Mouse (Mus musculus): ENCODE data around the gene Ten1. TPM values are rescaled to one million over a fixed set of nuclear protein-coding genes. Genes with fewer than 3 reads are reported as not detected.
A peak's percentile ranks its signal among the peaks of the same experiment; 100 is the strongest.

The Ten1 gene
- total RNA-seq (2021): 10 to 100 TPM; 15.5 to 19.3 TPM

DNA sequence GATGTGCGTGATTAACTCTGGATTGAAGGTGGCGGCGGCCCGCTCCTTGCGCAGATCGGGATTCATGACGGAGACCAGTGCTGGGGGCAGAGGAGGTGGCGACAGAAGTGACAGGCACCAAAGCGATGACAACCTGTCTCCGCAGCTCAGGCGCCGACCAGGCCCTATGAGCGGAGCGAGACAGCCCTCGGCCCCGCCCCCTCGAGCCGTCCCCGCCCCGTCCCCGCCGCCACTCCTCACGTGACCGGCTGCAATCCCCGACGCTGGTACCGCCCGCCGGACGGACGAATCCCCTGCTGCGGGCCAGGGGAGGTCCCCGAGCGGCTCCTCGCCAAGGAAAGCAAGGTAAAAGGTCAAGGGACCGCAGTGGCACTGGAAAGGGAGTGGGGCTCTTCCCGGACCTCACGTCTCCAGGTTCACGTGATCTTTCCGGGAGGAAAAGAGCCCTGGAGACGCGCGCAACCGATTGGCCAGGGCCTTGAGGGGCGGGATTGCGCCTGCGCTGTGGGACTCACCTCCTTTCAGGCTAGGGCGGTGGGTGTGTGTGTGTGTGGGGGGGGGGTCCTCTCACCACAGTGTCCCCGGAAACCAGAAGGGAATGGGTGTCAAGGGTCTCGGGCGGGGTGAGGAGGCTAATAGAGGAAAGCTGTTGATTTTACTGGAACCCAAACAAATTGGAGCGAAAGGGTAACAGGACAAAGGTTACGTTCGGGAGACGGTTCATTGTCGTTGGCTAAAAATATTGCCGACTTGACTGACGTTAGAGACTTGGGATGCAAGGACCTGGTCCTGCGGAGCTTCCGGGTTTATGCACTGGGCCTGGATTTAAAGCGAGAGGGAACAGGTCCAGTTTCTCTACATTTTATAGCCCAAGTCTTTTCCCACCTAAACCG, at the start of gene Ten1, which contains the start of gene Acox1:
Gene Ten1 (plus strand): TSS at position 217 of the 893 bp plus-strand sequence.
Gene Acox1 (minus strand): TSS at position 407 of the 893 bp plus-strand sequence.
- DNase-seq (ENCODE audit: low spot score): peak; percentile 97
- intact Hi-C loops (cut with DNase I): no loop called here

DNA sequence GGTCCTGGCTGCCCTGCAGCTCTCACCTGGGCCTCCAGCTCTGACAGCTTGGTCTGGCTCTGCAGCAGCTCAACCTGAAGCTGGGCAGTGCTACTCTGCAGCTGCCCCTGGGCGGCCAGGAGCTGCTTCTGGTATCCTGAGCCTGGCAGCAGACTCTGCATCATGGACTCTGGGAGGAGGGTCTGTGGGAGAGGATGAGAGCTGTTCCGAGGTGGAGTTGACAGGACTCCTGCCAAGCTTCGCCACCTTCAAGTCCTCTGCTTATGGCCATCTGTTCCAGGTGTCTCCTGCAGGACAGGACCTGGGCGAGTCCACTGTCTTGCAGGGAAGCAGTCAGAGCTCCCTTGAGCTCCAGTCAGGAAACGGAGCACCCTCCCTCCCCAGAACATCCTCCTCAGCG, 49.3 kb upstream of the Ten1 start:
- no peak for DNase-seq (ENCODE audit: low spot score)
- intact Hi-C loops (cut with DNase I): loop anchor here (10.0 kb wide), 1 partner anchor 315 kb away; the partner anchor contains the start of gene Qrich2

DNA sequence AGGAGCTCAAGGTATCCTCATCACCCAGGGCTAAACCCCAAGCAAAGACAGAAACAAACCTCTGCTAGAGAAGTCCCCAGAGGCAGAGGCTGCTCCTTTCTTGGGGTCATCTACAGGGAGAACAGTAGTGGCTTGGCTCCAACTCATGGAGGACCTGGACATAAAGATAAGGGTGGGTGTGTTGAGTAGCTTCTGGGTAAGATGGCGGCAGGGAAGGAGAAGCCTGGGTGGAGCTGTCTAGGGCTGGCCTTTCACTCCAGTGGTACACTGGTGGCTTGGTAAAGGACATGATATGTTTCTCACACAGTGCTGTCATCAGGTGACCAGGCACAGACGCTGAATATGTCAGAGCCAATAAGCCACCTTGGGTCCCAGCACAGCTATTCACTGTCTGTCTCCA, 47.7 kb upstream of the Ten1 start:
- DNase-seq (ENCODE audit: low spot score): no peak
- intact Hi-C loops (cut with DNase I): no loop called here

DNA sequence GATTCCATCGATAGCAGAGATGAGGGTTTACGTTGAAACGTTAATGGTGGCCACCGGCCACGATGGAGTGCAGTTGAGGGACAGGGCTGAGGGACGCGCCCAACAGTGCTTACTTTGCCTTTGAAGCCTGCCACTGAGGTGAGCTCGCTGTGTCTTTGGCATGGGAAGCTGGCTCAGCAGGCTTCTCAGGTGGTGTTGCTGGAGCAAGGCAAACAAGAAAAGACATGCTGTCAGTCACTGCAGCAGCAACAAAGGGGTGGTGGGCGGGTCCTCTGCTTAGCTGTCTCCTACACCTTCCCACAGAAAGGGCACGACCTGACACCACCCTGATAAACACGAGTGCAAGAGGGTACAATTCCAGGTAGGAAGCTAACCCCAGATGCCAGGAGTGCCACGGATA, 37.3 kb upstream of the Ten1 start:
- DNase-seq (ENCODE audit: low spot score): no peak
- intact Hi-C loops (cut with DNase I): no loop called here

DNA sequence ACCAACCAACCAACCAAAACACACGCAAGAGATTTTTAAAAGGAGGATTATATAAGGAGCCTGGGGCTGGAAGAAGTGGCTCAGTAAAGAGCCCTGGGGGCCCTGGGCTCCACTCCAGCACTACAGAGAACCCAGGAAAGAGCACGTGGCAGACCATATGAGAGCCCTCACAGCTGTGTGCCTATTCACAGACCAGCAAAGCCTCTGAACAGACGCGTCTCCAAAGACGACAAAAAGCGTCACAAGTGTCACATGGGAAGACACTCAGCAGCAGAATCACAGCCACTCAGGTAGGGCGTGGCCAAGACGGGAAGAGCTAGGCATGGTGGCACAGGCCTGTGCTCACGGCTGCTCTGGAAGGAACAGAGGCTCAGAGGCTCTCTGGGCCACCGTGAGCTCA, 36.5 kb upstream of the Ten1 start:
- intact Hi-C loops (cut with DNase I): no loop called here
- no peak for DNase-seq (ENCODE audit: low spot score)

DNA sequence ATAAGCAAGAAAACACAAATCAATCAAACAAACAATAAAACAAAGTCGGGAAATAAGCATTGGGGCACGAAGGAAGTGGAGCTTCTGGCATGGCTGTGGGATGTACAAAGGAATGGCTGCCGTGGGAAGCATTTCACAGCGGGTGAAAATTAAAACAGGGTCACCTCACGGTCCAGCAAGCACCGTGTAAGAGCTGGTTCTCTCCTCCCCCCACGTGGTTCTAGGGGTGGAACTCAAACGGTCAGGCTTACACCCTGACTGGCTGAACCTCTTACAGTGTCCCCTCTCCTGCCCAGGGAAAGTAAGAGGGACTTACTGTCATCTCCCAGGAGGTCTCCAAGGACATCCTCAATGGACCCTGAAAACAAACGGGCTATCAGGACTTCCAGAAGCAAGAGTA, 35.7 kb upstream of the Ten1 start:
- DNase-seq (ENCODE audit: low spot score): no peak

DNA sequence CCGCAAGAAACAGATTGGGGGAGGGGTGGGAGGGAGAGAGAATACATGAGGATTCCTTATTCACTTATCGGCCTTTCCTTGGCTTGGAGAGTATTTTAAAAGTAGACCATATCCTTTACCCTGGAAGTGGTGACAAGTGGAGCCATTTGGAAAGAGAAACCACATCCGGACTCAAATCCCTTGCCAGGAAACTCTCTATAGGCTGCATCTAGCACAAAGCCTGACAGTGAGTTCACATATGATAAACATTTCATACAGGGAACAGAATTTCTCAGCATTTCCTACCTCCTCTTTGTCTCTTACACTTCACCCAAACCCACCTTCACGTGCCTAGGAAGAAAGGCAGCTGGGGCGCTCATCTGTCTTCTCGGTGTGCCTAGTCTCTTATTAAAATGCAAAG, 31.4 kb upstream of the Ten1 start:
- intact Hi-C loops (cut with DNase I): loop anchor here (2.0 kb wide), 1 partner anchor 52 kb away; no protein-coding TSS in a partner anchor
- DNase-seq (ENCODE audit: low spot score): no peak

More for the DNA sequence above, 35.7 kb upstream of the Ten1 start:
- intact Hi-C loops (cut with DNase I): no loop called here

DNA sequence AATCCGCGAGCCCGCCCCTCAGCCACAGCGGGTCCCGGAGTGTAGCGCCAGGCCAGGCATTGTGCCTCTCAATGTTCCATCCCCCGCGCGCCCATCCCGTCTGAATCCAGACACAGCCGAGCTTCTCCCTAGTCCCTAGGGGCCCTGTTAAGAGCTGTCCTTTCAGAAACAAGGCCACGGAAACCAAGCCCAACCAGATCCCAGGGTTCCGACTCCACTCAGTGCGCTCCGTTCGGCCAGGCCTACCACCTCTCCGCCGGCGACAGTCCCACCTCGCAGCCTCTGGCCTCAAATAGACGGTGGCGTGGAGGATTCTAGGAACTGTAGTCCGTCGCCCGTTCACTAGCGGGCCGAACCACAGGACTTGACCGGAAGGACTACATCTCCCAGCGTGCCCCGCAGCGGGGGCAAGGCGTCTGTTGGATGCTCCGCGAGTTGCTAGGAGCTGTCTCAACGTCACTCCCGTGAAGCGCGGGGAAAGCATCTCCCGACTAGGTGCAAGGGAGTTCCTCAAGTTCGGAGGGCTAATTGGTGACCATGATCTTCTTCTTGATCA, 30.7 kb upstream of the Ten1 start, which contains the start of gene Fbf1:
Gene Fbf1 (minus strand): TSS at position 283 of the 556 bp plus-strand sequence.
- peak; percentile 92 for DNase-seq (ENCODE audit: low spot score)
- intact Hi-C loops (cut with DNase I): loop anchor here (2.0 kb wide), 1 partner anchor 51 kb away; no protein-coding TSS in a partner anchor

DNA sequence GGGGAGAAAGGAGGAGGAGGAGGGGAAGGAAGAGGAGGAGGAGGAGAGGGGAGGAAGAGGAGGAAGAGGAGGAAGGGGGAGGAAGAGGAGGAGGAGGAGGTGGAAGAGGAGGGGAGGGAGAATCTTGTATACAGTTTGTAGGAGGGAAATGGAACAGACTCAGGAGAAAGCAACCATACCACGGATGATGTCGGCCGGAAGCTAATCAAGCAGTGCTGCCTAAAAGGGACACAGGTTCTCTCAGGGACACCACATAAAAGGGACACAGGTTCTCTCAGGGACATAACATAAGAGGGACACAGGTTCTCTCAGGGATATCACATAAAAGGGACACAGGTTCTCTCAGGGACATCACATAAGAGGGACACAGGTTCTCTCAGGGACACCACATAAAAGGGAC, 29.4 kb upstream of the Ten1 start:
- DNase-seq (ENCODE audit: low spot score): no peak
- intact Hi-C loops (cut with DNase I): no loop called here

DNA sequence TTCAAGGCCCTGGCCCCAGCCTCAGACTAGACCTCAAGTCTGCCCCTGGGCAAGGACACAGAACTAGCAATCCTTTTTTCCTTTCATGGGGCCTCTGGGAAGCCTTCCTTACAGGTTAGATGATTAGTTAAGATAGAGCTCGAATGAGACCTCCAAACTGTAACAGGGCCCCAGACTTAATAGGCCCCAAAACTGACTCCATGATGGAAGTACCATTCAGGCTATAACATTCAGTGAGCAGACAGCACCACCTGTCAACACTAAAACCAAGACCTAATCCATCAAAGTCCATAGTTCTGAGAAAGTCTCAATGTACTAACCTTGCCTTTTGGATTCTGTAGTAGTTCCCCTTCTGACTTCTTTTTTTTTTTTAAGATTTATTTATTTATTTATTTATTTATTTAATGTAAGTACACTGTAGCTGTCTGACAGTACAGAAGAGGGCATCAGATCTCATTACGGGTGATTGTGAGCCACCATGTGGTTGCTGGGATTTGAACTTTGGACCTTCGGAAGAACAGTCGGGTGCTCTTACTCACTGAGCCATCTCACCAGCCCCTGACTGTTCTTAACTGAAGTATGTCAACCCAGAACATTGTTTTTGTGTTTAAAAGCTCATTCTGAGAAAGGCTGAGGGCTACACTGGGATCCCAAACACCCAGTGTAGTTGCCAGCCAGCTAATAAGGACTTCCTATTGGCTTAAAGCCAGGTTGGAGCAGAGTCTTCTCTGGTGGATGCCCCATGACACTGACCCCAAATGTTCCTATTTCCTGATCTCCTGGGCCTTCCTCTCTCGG, 28.5 kb upstream of the Ten1 start:
- DNase-seq (ENCODE audit: low spot score): no peak
- intact Hi-C loops (cut with DNase I): no loop called here

DNA sequence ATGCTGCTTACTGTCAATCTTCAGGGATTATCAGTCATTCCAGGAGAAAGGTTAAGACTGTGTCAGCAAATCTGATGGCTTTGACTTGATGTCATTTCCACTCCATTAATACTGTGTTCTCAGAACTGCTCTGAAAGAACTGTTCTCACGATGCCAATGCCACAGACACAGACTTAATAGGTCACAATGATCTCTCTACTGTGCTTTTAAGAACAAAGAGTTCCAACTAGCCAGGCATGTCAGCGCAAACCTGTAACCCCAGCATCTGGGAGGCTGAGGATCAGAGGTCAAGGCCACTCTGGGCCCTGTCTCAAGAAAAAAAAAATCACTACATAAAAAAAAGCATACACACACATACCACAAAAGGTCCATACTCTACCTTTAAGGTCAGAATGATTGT, 26.7 kb upstream of the Ten1 start:
- no peak for DNase-seq (ENCODE audit: low spot score)
- intact Hi-C loops (cut with DNase I): no loop called here

DNA sequence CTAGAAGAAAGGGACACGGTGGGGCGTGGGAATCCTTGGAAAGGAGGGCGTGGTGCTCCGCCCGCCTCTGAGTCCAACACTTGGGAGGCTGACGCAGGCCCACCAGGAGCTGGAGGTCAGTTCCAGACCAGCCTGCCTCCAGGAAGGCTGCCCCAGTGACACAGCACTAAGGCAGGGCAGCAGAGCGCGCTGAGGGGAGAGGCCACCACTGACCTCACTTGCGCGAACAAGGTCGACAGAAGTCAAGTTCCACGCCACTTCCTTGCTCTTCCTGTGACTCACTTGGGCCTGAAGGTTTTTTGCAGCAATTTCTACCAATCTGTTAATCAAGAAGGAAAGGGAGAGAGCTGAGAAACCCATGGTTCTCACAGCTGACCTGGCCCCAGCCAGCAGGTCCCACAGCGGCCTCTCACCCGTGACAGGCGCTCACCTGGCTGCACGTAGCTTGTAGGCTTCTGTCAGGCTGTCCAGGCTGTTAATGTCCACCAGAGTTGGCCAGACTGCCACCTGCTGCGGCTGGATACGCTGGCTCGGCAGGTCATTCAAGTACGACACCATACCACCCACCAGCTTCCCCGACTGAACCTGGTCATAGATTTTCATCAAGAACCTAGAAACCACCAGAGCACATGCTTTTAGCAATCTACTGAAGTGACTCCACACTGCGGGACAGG, 23.7 kb upstream of the Ten1 start:
- DNase-seq (ENCODE audit: low spot score): no peak
- intact Hi-C loops (cut with DNase I): no loop called here

DNA sequence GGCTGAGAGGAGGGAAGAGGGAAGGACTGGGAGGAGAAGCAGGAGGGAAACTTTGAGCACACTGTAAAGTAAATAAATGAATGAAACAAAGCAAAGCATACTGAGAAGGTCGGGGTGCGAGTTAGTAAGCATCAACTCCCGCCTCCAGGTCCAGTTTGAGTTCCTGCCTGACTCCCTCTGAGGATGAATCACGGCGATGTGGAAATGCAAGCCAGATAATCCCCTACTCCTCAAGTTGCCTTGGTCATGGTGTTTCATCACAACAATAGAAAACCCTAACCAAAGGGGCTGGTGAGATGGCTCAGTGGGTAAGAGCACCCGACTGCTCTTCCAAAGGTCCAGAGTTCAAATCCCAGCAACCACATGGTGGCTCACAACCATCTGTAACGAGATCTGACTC, 22.6 kb upstream of the Ten1 start:
- intact Hi-C loops (cut with DNase I): no loop called here
- DNase-seq (ENCODE audit: low spot score): no peak

DNA sequence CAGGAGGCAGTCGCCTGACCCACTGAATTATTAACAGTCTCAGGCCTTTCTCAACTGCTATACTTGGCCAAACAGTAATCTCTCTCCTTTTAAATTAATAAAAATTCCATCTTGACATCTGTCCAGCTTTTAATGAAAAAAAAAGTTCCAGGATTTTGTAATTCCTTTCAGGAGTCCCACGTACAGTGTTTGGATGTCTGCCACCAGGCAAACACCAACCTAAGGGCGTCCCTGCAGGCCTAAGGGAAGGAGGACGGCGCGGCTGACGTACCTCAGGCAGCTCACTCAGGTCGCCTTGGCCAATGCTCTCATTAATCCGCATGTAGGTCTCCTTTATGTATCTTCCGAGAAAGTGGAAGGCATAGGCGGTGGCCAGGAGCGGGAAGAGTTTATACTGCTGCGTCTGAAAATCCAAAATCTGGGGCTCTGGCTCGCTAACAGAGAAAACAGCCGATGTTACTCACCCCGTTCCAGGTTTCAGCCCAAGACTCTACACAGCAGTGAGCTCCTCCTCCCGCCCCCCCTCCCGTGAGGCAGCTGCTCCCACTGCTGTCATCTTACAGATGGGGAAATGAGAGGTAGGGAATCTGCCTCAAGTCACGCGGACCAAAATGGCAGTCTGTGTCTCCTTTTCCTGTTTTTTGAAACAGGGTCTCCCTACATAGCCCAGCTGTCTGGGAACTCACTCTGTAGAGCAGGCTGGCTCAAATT, 20.1 kb upstream of the Ten1 start:
- intact Hi-C loops (cut with DNase I): no loop called here
- DNase-seq (ENCODE audit: low spot score): no peak

DNA sequence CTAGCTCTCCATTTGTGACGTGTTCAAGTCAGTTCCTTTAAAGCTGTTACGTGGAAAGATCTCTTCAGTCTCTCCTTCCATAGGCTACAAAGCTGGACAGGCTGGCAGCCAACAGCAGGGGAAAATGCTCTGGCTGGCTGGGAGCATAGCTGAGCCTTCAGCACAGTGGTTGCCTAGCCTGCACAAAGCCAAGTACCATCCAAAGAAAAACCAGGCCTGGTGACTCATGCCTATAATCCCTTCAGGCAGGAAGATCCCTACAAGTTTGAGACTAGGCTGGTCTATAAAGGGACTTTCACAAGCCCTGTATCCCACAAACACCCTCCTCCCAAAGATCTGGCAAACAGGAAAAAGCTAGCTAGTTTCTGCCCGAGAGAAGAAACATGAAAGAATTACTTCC, 12.8 kb upstream of the Ten1 start:
- no peak for DNase-seq (ENCODE audit: low spot score)
- intact Hi-C loops (cut with DNase I): no loop called here

DNA sequence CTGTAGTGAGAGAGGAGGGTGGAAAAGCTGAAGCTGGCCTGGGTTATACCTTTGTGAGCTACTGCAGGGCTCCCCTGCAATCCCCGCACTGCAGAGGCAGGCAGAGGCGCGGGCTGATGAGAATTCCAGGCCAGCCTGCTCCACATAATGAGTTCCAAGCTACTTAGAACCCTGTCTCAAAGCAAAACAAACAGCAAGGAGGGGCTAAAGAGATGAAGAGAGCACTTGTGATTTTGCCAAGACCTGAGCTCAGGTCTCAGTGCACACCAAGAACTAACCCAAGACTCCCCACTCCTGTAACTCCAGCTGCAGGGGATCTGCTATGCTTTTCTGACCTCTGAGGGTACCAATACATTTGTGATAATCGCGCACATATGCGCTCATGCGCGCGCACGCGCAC, 12.3 kb upstream of the Ten1 start:
- intact Hi-C loops (cut with DNase I): no loop called here
- no peak for DNase-seq (ENCODE audit: low spot score)

DNA sequence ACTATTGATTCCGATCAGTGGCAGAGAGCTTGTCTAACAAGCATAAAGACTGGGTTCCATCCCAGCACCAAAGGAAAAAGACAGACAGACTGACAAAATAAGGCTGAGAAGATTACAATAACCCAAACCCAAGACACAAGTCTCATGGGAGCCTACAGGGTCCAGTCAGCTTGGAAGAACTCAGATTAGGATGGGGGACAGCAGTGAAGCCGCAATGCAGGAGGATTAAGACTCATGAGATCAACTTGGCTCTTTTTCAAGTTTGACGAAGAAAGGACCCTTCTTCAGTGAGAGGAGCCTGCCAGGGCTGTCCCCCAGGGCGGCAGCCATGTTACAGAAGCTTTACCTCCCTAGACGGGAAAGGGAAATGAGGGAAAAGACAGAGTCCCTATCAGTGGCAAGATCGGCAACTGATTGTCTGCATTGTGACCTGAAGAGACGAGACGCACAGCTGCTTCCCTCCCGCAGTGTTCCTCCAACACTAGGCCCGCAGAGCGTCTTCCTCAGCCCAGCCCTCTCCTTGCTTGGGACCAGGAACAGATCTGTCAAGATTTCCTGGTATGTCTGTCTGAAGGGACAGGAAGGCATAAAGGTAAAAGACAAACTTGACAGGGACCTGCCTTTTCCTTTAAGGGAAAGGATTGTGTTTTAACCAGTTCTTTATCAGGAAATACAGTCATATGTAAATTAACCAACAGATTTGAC, 11.3 kb upstream of the Ten1 start:
- intact Hi-C loops (cut with DNase I): no loop called here
- no peak for DNase-seq (ENCODE audit: low spot score)

DNA sequence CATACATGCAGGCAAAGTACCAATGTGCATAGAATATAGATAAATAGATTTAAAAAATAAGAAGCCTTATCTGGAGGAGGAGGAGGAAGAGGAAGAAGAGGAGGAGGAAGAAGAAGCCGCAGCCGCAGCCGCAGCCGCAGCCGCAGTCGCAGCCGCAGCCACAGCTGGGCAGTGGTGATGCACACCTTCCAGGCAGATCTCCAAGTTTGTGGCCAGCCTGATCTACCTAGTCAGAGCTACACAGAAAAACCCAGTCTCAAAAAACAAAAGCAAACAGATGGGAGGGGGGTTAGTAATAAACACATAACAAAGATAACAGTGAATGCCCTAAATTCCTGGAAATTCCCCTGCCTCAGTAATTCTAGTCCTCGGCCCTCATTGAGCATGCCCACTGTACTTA, 4.0 kb upstream of the Ten1 start:
- intact Hi-C loops (cut with DNase I): no loop called here
- DNase-seq (ENCODE audit: low spot score): no peak

DNA sequence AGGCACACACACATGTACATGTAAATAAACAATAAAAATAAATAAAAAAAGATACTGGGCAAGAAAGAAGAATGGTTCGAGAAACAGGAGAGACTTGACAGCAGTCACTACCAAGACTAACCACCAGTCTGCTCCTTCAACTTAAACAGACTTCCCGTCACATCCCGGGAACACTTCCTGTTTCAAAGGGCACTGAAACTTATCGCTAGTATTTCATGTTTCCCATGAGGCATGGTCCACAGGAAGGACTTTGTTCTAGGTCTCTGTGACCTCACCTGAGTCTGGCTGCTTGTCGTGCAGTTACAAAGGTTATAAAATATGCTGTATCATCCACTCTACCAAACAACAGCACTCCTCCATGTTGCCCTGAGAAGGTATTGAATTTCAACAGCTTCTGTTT, 3.4 kb upstream of the Ten1 start:
- intact Hi-C loops (cut with DNase I): no loop called here
- no peak for DNase-seq (ENCODE audit: low spot score)

All from heart, postnatal 25 days (tissue).